Mouse (Mus musculus) lung, embryonic 15.5 days (tissue): ENCODE measurements around the gene Smpd3. TPM values are rescaled to one million over a fixed set of nuclear protein-coding genes. Genes with fewer than 3 reads are reported as not detected.

ENCODE experiments used
- ATAC-seq: fragments of 200-750 bp; cut with Nextera tagmentation; 2 replicates; pipeline ENCODE4 v1.8.0; 2017; ENCODE audit warnings: moderate number of reproducible peaks, borderline replicate concordance; ENCODE audit not compliant: low FRiP score, low TSS enrichment; ENCODE audit errors: extremely low read depth
- H3K27ac ChIP-seq: fragments of 300-500 bp; sonication (generic); 2 replicates; pipeline ENCODE4 v1.5.1; 2015; ENCODE audit warnings: moderate library complexity, mild to moderate bottlenecking, inconsistent platforms
- H3K27me3 ChIP-seq: fragments of 300-500 bp; sonication (generic); 2 replicates; pipeline ENCODE4 v1.6.1; 2015; ENCODE audit warnings: inconsistent platforms
- H3K36me3 ChIP-seq: fragments of 300-500 bp; sonication (generic); 2 replicates; pipeline ENCODE4 v1.6.1; 2015; ENCODE audit warnings: inconsistent platforms
- H3K4me1 ChIP-seq: fragments of 300-500 bp; sonication (generic); 2 replicates; pipeline ENCODE4 v1.6.1; 2015; ENCODE audit warnings: inconsistent platforms
- H3K4me2 ChIP-seq: fragments of 300-500 bp; sonication (generic); 2 replicates; pipeline ENCODE4 v1.6.1; 2015; ENCODE audit warnings: inconsistent platforms, mild to moderate bottlenecking, moderate library complexity
- H3K4me3 ChIP-seq: fragments of 300-500 bp; sonication (generic); 2 replicates; pipeline ENCODE4 v1.5.1; 2015; ENCODE audit warnings: mild to moderate bottlenecking, inconsistent platforms
- H3K9ac ChIP-seq: fragments of 300-500 bp; sonication (generic); 2 replicates; pipeline ENCODE4 v1.6.1; 2015; ENCODE audit warnings: inconsistent platforms
- H3K9me3 ChIP-seq: fragments of 300-500 bp; sonication (generic); 2 replicates; pipeline ENCODE4 v1.6.1; 2016; ENCODE audit warnings: inconsistent platforms
- WGBS: fragments of 180-500 bp; shearing (Covaris S2); methylation state at CpG from one replicate; pipeline ENCODE4 v1.1.7; 2015; 5-methylcytosine and 5-hydroxymethylcytosine counted together
- polyA plus RNA-seq: library from polyadenylated mRNA; unstranded; fragments of >200 nt; fragmentation: Nextera tagmentation; extraction: Ambion mirVana; gene quantifications from 2 replicates; pipeline ENCODE4 v1.2.1, GENCODE M21; 2015

Gene Smpd3
- polyA plus RNA-seq, 1 experiment from 2014 or later = 1.3 TPM

DNA sequence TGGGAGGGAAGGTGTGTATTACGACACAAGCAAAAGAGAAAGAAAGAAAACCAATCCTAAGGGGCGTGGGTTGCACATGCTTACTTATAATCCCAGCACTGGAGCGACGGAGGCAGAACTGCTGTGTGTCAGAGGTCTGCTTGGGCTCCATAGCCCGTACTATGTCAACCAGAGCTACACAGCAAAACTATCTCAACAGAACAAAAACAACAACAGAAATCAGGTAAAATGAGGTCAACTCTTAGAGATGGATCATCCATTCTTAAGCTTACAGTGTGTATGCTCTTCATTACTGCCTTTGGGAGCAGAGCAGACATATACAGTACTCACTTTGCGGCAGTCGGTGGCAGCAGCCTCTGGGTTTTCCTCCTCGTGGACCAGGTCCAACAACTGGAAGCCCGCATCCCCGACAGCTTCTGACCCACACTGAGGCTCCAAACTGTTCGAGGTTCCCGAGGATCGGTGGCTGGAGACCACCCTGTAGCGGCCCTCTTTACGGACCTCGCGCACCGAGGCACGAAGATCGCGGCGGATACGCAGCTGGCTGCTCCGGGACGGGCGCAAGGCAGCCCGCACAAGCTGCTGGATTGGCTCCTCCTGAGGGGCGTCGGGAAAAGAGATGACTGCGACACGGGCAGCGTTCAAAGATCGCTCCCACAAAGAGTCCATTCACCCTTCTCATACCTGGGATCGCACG is 127.6 kb downstream of the Smpd3 start:
- WGBS = under 1% methylated on average over 35 of the region's 35 CpGs

More for the DNA sequence above, 127.6 kb downstream of the Smpd3 start:
- Histone ChIP-seq H3K27ac (peak overlapping the region; percentile 94), H3K4me2 (peak overlapping the region; percentile 78), H3K27me3 (no peaks in the 10 kb centered on the region), H3K9me3 (no peaks in the 10 kb centered on the region), H3K9ac (peak overlapping the region; percentile 97), H3K4me3 (peak overlapping the region; percentile 89), H3K4me1 (peaks cover 17% of the 10 kb centered on the region), H3K36me3 (peaks cover 33% of the 10 kb centered on the region)
- ATAC-seq = peak; percentile 50

Other genes with a start within 250 kb of the Smpd3 start
- gene Esrp2, start 201.0 kb downstream of the Smpd3 start, polyA plus RNA-seq = 43.6 and 44.1 TPM in 2 replicates
- 12.7 and 13.7 TPM in 2 replicates for gene Pla2g15, start 187.6 kb downstream of the Smpd3 start, polyA plus RNA-seq
- gene Slc7a6, start 169.1 kb downstream of the Smpd3 start, polyA plus RNA-seq = 50.8 and 57.6 TPM in 2 replicates
- gene Slc7a6os, start 127.1 kb downstream of the Smpd3 start, polyA plus RNA-seq = 33.4 and 36.0 TPM in 2 replicates
- gene Prmt7, start 127.1 kb downstream of the Smpd3 start, polyA plus RNA-seq = 46.3 and 46.5 TPM in 2 replicates
- gene Zfp90, start 77.3 kb upstream of the Smpd3 start, polyA plus RNA-seq = 16.5 and 17.5 TPM in 2 replicates
- not detected in 2 replicates for gene 6030452D12Rik, start 162.5 kb upstream of the Smpd3 start, polyA plus RNA-seq
- gene Cdh3, start 172.9 kb upstream of the Smpd3 start, polyA plus RNA-seq = 20.2 and 22.1 TPM in 2 replicates
- gene Gm10073, start 235.5 kb upstream of the Smpd3 start, polyA plus RNA-seq = 8.3 and 9.0 TPM in 2 replicates